Mouse (Mus musculus) adrenal gland, adult 2 months (tissue): ENCODE results near the gene Dock1. TPM values are rescaled to one million over a fixed set of nuclear protein-coding genes. Genes with fewer than 3 reads are reported as not detected.
A peak's percentile ranks its signal among the peaks of the same experiment; 100 is the strongest.

Source experiments
- DNase-seq: peaks from one replicate; pipeline ENCODE4 v3.0.0; 2021
- polyA plus RNA-seq: library from polyadenylated mRNA; depleted of rRNA; stranded (reverse); fragments of >200 nt; gene quantifications from 2 replicates; pipeline ENCODE4 v1.2.3, GENCODE M21; 2012
- total RNA-seq, 2 experiments: library from RNA; stranded (reverse); gene quantifications; 2 replicates each; pipeline ENCODE4 v1.2.3; 2021

Gene Dock1
- total and polyA plus RNA-seq, 3 experiments, result 25.8 to 174 (median 116) TPM

DNA sequence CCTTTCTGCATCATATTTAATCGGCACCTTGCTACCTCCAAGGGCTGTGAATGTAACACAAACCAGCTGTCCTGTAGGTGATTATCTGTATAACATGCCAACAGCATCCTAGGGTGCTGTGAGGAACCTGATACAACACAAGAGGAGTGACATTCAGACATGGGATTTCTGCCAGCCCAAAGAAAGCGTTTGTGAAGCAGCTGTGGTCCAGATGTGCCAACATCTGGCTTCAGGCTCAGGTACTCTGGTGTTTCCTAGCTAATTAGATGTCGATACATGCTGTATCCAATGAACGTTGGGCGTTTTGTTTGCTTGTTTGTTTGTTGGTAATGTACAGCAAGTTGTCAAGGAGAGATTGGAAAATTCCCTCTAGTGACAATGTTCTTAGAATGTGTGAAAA lies 487.1 kb downstream of the Dock1 start:
- DNase-seq, result no peak

- DNase-seq, result no peak
These were observed 487.9 kb downstream of the Dock1 start for GRCm38 (mm10) chr7:135158381-135158780.

DNA sequence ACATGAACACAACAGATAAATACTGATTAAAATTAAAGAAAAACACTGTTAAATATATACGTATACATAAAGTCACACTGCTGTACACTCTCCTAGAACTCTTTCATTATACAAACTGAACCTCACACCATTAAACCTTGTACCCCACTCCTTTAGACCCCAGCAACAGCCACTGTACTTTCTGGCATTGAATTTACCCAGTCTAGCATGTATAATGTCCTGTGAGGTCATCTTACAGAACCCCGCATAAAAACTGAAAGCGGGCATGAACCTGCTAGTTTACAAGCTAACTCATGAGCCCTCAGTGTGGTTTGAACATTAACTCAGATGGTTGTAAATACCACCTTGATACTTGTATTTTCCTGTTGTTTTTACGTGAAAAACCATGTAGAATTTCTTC lies 489.2 kb downstream of the Dock1 start:
- no peak for DNase-seq

GRCm38 (mm10) chr7:135165155-135165554 lies 494.7 kb downstream of the Dock1 start:
- peak; percentile 51 for DNase-seq

DNA sequence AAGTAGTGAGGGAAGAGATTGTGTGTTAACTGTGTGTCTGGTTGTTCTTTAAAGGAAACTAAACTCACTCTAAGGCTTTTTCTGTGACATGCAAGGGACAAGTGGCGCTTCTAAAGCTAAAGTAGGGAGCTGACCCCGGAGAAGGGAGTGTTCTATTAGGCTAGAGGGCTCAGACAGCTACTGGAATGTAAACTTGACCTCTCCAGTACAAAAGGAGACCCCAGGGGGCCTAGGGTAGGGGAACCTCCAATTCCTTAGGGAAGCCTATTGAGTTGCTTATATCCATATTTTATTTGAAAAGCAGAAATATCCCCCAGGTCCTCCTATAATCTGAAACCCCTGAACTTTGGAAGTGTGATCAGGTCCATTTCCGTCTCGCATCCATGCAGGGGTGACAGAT lies 499.5 kb downstream of the Dock1 start:
- no peak for DNase-seq

GRCm38 (mm10) chr7:135172219-135172618 lies 501.8 kb downstream of the Dock1 start:
- no peak for DNase-seq

DNA sequence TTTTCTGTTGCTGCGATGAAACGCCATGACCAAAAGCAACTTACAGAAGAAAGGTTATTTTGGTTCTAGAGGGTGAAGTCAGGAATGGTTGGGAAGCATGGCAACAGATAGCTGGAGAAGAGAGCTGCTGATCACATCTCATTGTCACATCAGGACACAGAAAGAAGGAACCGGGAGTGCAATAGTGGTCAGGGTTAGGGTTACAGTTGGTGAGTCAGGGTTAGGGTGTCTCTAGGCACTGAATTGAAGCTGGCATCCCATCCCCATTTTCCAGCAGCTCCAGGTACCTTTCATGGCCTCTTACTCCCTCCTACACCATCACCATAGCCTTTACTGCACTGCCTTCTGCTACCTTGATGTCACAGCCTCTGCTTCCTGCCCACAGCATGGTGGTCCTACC lies 523.7 kb downstream of the Dock1 start:
- no peak for DNase-seq

DNA sequence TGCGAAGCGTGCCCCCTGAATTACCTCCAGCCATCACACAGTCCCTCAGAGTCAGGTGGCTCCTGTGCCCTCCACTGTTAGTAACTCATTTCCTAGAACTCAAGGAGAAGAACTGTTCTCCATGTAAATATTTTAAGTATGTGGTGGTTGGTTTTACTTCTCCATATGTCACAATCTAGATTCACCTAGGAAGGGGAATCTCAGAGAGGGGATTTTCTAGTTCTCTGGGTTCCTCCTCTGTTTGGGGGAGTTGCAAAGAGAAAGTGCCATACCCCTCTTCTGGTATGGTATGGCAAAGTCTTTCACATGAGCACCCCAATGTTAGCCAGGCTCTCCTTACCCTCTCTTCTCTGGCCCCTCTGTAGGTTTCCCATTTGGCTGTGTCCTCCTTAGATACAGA lies 525.2 kb downstream of the Dock1 start:
- no peak for DNase-seq

- DNase-seq, result no peak
These were observed 526.4 kb downstream of the Dock1 start for GRCm38 (mm10) chr7:135196828-135197227.

DNA sequence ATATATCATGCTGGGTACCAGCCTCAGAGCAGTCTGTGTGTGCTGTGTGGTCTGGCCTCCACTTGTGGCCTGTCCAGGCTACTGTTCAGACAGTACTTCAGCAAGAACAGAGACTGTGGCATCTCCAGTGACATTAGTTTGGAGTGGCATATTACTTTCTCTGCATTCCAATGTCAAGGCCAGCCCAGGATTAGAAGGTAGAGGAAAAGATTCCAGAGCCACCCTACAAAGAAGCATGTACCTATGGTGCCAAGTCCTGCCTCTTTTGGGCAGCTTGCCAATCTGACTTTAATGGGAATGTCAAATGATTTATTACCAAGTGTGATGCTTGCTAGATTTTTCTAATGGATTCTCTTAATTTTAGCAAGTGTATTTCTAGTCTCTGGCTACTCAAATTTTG lies 533.5 kb downstream of the Dock1 start:
- DNase-seq, result peak; percentile 47

GRCm38 (mm10) chr7:135205111-135205510 lies 534.7 kb downstream of the Dock1 start:
- no peak for DNase-seq

GRCm38 (mm10) chr7:135208947-135209567 lies 538.6 kb downstream of the Dock1 start:
- no peak for DNase-seq

DNA sequence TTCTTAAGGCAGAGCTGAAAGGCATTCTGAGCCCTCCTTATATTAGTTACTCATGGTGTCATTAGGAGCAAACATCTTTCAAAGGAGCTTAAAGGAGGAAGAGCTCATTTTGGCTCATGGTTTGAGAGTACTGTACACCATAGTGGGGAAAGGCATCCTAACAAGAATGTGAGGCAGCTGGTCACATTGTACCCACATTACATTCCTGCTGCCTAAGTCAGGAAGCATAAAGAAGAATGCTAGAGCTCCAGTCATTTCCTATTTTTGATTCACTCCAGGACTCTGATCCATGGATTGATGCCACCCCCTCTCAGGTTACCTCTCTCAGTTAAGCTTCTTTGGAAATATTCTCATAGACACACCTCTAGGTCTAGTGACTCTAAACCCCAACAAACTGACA lies 539.8 kb downstream of the Dock1 start:
- DNase-seq, result no peak

DNA sequence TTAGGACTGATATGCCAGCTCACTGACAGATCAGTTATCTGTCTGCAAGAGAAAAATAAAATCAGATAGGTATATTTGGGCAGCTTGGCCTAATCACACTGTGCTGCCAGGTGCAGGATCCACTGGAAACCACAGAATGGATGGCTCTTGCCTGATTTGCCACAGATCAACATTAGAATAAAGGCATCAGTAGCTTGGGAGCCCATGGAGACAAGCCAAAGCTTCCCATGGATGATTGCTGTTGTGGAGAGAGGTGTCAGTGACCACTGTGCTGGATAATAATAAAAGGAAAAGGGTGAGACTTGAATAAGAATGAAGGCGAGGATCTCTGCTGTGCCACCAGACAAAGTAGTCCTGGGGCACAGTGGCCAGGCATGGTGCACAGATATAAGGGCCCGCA lies 540.4 kb downstream of the Dock1 start:
- no peak for DNase-seq

DNA sequence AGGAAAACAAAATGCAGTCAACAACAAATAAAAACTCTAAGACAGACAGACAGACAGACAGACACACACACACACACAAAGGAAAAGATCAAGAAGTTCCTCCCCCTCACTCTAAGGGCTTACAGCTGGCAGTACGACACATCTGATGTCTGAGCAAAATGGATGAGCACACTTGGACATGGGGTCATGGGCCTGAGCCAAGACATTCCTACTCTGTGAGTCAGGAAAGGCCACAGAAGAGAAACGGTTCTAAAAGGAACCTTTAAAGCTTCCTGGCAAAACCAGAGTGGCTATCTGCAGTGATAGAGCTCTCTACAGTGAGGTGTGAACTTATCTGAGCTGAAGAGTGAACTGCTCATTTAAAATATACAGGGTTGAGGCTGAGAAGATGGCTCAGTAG lies 542.1 kb downstream of the Dock1 start:
- DNase-seq, result peak; percentile 91

DNA sequence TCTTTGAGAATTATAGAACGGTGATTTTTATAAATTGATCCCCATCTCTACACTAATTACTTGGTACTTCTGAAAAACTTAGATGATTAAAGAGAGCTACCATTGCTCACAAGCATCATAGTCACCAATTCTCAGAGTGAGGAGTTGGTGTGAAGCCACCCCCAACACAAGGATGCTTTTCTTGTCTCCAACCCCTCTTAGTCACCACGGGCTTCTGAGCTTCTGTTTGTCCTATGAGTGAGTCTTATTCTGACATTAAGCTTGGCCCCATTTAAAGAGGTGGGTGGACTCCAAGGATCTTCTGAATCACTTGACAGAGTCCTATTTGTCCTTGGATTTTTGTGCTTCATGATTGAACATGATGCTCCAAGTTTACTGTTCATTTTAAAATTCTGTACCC lies 551.0 kb downstream of the Dock1 start:
- no peak for DNase-seq
